Comparison of ENCODE assay signal across 9 mouse cellular contexts in genomic region chr19:10390099-10390680, GRCm38 (mm10). TPM values are rescaled to one million over a fixed set of nuclear protein-coding genes. Genes with fewer than 3 reads are reported as not detected.
DNase-seq lines count a peak whose midpoint lies in the region; ATAC-seq and TF ChIP-seq lines count a peak whose summit lies in the region.
"Had no signal": no experiment of that assay in that cellular context is flagged by ENCODE, and none has a peak within 500 bp of the region (broad histone marks: within the 10 kb centered on the region; RNA-seq: fewer than 3 reads in every experiment).

No protein-coding gene starts in this region.

- no peak overlapping the region for H3K27ac ChIP-seq in embryonic facial prominence, embryonic 10.5 days (replicated peaks)
- H3K27ac ChIP-seq in hindbrain, embryonic 15.5 days (replicated peaks): 0 out of 2 replicates have a peak overlapping the region, but pooled peaks have one; percentile 66
- H3K27ac ChIP-seq in midbrain, postnatal 0 days (ENCODE audit: low read depth, low read length): peak overlapping the region; percentile 73; the same call in 1 of the 2 replicates

- H3K4me3 ChIP-seq in embryonic facial prominence, embryonic 10.5 days: peak overlapping the region; percentile 79
- H3K4me3 ChIP-seq in hindbrain, embryonic 15.5 days: peak overlapping the region; percentile 86
- peak overlapping the region; percentile 84 for H3K4me3 ChIP-seq in midbrain, postnatal 0 days (ENCODE audit: low read depth, low read length)

- H3K4me2 ChIP-seq in hindbrain, embryonic 15.5 days: peak overlapping the region; percentile 68
- H3K4me2 ChIP-seq in midbrain, postnatal 0 days (ENCODE audit: low read depth, low read length, poor library complexity, severe bottlenecking): peak overlapping the region; percentile 80

- 16% methylated on average over 12 of the region's 12 CpGs for WGBS in embryonic facial prominence, embryonic 10.5 days
- WGBS in hindbrain, embryonic 15.5 days: 9% methylated on average over 12 of the region's 12 CpGs
- 13% methylated on average over 11 of the region's 12 CpGs for WGBS in midbrain, postnatal 0 days

- TF ChIP-seq CTCF in midbrain, postnatal 0 days (IDR thresholded peaks at IDR 0.05): no peak

- intact Hi-C loops in left cerebral cortex, postnatal 4 days (cut with DNase I): loop anchor here (5.0 kb wide), 1 partner anchor 48 kb away; no protein-coding TSS in a partner anchor
- intact Hi-C loops in left cerebral cortex, postnatal 14 days (cut with DNase I): loop anchor here (5.0 kb wide), 1 partner anchor 42 kb away; no protein-coding TSS in a partner anchor

- H3K36me3 ChIP-seq in embryonic facial prominence, embryonic 10.5 days (replicated peaks): no peaks in the 10 kb centered on the region
- H3K36me3 ChIP-seq in hindbrain, embryonic 15.5 days: no peaks in the 10 kb centered on the region
- no peaks in the 10 kb centered on the region for H3K36me3 ChIP-seq in midbrain, postnatal 0 days (ENCODE audit: insufficient read depth, low read length)

- peak overlapping the region; percentile 70 for H3K9ac ChIP-seq in hindbrain, embryonic 15.5 days
- peak overlapping the region; percentile 93 for H3K9ac ChIP-seq in midbrain, postnatal 0 days (replicated peaks; ENCODE audit: low read length, poor library complexity, severe bottlenecking)

- peaks cover 75% of the 10 kb centered on the region for H3K27me3 ChIP-seq in embryonic facial prominence, embryonic 10.5 days (replicated peaks; ENCODE audit: low read depth, poor library complexity, severe bottlenecking)
- H3K27me3 ChIP-seq in hindbrain, embryonic 15.5 days: no peaks in the 10 kb centered on the region
- no peaks in the 10 kb centered on the region for H3K27me3 ChIP-seq in midbrain, postnatal 0 days (ENCODE audit: insufficient read depth, low read length)

- DNase-seq in left cerebral cortex, postnatal 4 days: peak; percentile 23
- DNase-seq in left cerebral cortex, postnatal 14 days (ENCODE audit: low spot score in 2 of 2): no peak
- DNase-seq in embryonic facial prominence, embryonic 10.5 days (ENCODE audit: low spot score): no peak
- DNase-seq in midbrain, postnatal 0 days (ENCODE audit: low spot score): no peak
- no peak for DNase-seq in adrenal gland, postnatal 4 days (ENCODE audit: low spot score in 2 of 2)
- DNase-seq in urinary bladder, postnatal 25 days (ENCODE audit: low spot score): no peak
- DNase-seq in ovary, postnatal 10 days (ENCODE audit: low spot score): no peak
- DNase-seq: right cerebral cortex, adult 18-20 months had no signal

- H3K9me3 ChIP-seq in embryonic facial prominence, embryonic 10.5 days: no peaks in the 10 kb centered on the region
- H3K9me3 ChIP-seq in hindbrain, embryonic 15.5 days: no peaks in the 10 kb centered on the region
- H3K9me3 ChIP-seq in midbrain, postnatal 0 days (ENCODE audit: low read length): no peaks in the 10 kb centered on the region

- H3K4me1 ChIP-seq in embryonic facial prominence, embryonic 10.5 days: peaks cover 32% of the 10 kb centered on the region
- H3K4me1 ChIP-seq in hindbrain, embryonic 15.5 days (replicated peaks): peaks cover 52% of the 10 kb centered on the region
- peaks cover 26% of the 10 kb centered on the region for H3K4me1 ChIP-seq in midbrain, postnatal 0 days (ENCODE audit: insufficient read depth, low read length)

- no peak for ATAC-seq in hindbrain, embryonic 15.5 days (ENCODE audit: low FRiP score, low read depth)
- no peak for ATAC-seq in midbrain, postnatal 0 days (ENCODE audit: low FRiP score)

RNA-seq across cellular contexts. Expression of gene Syt7, which starts 1.3 kb away (rescaled TPM):
- total RNA-seq in left cerebral cortex, postnatal 4 days (2021): 100 to 1,000 TPM; 209 to 213 TPM
- 100 to 1,000 TPM; 279 to 314 TPM for total RNA-seq in left cerebral cortex, postnatal 14 days (2021)
- 0.44 and 0.64 TPM in 2 replicates for polyA plus RNA-seq in embryonic facial prominence, embryonic 10.5 days (2016; fragmentation: Nextera tagmentation; extraction: Ambion mirVana)
- 17.4 and 21.0 TPM in 2 replicates for polyA plus RNA-seq in hindbrain, embryonic 15.5 days (2015; fragmentation: Nextera tagmentation; extraction: Ambion mirVana)
- total RNA-seq in midbrain, postnatal 0 days (2014; rRNA removed): 138 and 140 TPM in 2 replicates
- polyA plus RNA-seq in midbrain, postnatal 0 days (2015; fragmentation: Nextera tagmentation; extraction: Ambion mirVana): 14.7 and 19.0 TPM in 2 replicates
- 10 to 100 TPM; 46.1 to 47.4 TPM for total RNA-seq in adrenal gland, postnatal 4 days (2021)
